Mouse (Mus musculus) heart, embryonic 11.5 days (tissue): ENCODE measurements around the gene 5430403G16Rik. TPM values are rescaled to one million over a fixed set of nuclear protein-coding genes. Genes with fewer than 3 reads are reported as not detected.
A peak's percentile ranks its signal among the peaks of the same experiment; 100 is the strongest.
"Not testable (repeated sequence)": the region's sequence is repeated elsewhere in the genome, so short reads cannot be mapped to it uniquely, and the experiment has no call there.

Experiments used
- ATAC-seq: fragments of 200-750 bp; cut with Nextera tagmentation; replicated peaks from 2 replicates; pipeline ENCODE4 v1.8.0; 2017; ENCODE audit warnings: moderate library complexity; ENCODE audit not compliant: insufficient number of reproducible peaks, low FRiP score, low TSS enrichment
- H3K27ac ChIP-seq: fragments of 300-500 bp; sonication (generic); 2 replicates; pipeline ENCODE4 v1.5.1; 2014; ENCODE audit warnings: mild to moderate bottlenecking, low read depth, low read length
- H3K27me3 ChIP-seq: fragments of 300-500 bp; sonication (generic); 2 replicates; pipeline ENCODE4 v1.6.1; 2014; ENCODE audit warnings: mild to moderate bottlenecking, low read length, mixed read lengths; ENCODE audit not compliant: control insufficient read depth, insufficient read depth
- H3K36me3 ChIP-seq: fragments of 300-500 bp; sonication (generic); 2 replicates; pipeline ENCODE4 v1.6.1; 2014; ENCODE audit warnings: mild to moderate bottlenecking, low read length, moderate library complexity, mixed read lengths; ENCODE audit not compliant: control insufficient read depth, insufficient read depth
- H3K4me1 ChIP-seq: fragments of 300-500 bp; sonication (generic); 2 replicates; pipeline ENCODE4 v1.6.1; 2014; ENCODE audit warnings: low read length; ENCODE audit not compliant: control insufficient read depth, insufficient read depth
- H3K4me2 ChIP-seq: fragments of 300-500 bp; sonication (generic); 2 replicates; pipeline ENCODE4 v1.6.1; 2014; ENCODE audit warnings: mild to moderate bottlenecking, moderate library complexity
- H3K4me3 ChIP-seq: fragments of 300-500 bp; sonication (generic); 2 replicates; pipeline ENCODE4 v1.5.1; 2014; ENCODE audit warnings: low read depth, low read length
- H3K9ac ChIP-seq: fragments of 300-500 bp; sonication (generic); 2 replicates; pipeline ENCODE4 v1.6.1; 2014; ENCODE audit warnings: mild to moderate bottlenecking, low read depth, low read length, moderate library complexity
- H3K9me3 ChIP-seq: fragments of 300-500 bp; sonication (generic); replicated peaks from 2 replicates; pipeline ENCODE4 v1.6.1; 2016; ENCODE audit warnings: low read length; ENCODE audit not compliant: control insufficient read depth
- WGBS: fragments of 180-500 bp; shearing (Covaris S2); extraction: QIAGEN DNeasy Blood & Tissue Kit; methylation state at CpG from one replicate; pipeline ENCODE4 v1.1.7; 2014; ENCODE audit not compliant: insufficient replicate concordance; 5-methylcytosine and 5-hydroxymethylcytosine counted together
- polyA plus RNA-seq: library from polyadenylated mRNA; unstranded; fragments of >200 nt; fragmentation: Nextera tagmentation; extraction: Ambion mirVana; gene quantifications from 2 replicates; pipeline ENCODE4 v1.2.1, GENCODE M21; 2014

5430403G16Rik gene
- 1.6 and 1.9 TPM in 2 replicates for polyA plus RNA-seq

- Histone ChIP-seq H3K9ac (peak within 1 kb of the TSS; percentile 84), H3K27ac (peak within 1 kb of the TSS; percentile 59; the same call in 1 of the 2 replicates), H3K4me2 (peak within 1 kb of the TSS; percentile 72), H3K4me3 (peak within 1 kb of the TSS; percentile 69)
- not testable (repeated sequence) for H3K27me3 ChIP-seq, H3K9me3 ChIP-seq, H3K4me1 ChIP-seq, H3K36me3 ChIP-seq
- peak; percentile 99 for ATAC-seq
- WGBS = 0% methylated on average over 23 of the region's 26 CpGs
These were observed at the start of gene 5430403G16Rik for GRCm38 (mm10) chr5:109690537-109691201. 5430403G16Rik (minus strand) TSS chr5:109691041.

- not testable (repeated sequence) for H3K4me2 ChIP-seq, H3K27ac ChIP-seq, H3K27me3 ChIP-seq, ATAC-seq, H3K9ac ChIP-seq, H3K9me3 ChIP-seq, H3K36me3 ChIP-seq, H3K4me3 ChIP-seq, H3K4me1 ChIP-seq
- WGBS = 76% methylated on average over 3 of the region's 3 CpGs
These were observed 26.5 kb upstream of the 5430403G16Rik start for GRCm38 (mm10) chr5:109717341-109717740.

DNA sequence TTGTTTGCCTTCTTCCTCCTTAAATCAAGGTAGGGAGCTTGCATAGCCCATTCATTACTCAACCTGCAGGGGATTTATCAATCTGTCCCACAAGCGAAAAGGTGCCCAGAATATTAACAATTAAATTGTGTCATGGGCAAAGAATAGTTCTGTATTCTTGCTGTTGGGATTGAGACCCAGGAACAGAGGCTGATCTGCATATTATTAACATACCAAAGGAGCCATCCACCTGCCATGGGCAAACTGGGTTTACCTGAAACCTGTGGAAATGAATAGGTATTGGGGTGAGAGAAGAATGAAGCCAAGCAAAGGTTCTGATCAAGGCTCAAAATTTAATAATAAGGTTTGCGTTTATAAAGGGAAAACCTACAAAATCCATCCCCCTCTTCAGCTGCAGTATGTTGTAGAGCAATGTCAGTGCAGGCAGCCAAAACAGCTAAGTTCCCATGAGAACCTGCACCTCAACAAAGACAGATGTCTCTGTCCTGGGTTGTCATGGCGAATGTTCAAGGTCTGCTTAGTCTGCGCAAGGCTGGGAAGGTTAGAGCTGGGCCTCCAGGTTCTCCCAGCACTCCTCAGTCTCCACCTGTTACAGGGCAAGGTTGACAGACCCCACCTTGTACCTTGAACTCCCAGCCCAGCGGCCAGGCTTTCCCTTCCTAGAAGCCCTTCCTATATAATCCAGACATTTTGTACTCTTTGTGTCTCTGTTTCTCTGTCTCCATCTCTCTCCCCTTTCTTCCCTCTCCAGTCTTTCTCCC lies 544 bp upstream of the 5430403G16Rik start:
- ATAC-seq, H3K27ac ChIP-seq: not testable (repeated sequence)
- 53% methylated on average over 5 of the region's 5 CpGs for WGBS

DNA sequence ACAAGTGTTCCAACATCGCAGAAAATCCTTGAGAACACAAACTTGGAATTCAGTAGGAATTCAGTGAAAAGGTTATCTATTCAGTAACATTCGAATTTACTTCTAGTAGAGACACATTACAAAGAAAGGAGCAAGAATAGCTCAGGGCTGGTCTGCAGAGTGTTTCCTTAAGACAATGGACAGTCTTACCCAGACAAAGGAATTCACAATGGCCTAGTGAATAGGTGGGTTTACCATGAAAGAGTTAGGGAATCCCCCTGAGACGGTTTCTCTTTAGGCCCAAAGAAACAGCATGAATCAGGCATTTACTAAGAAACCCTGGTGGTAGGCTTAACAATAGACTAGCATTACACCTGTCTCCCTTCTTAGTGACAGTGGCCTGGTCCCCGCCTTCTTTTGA lies 7.9 kb downstream of the 5430403G16Rik start:
- H3K27ac ChIP-seq = no peak overlapping the region
- no peaks in the 10 kb centered on the region for H3K4me1 ChIP-seq
- H3K4me3 ChIP-seq = no peak overlapping the region
- H3K4me2 ChIP-seq = no peak overlapping the region
- 0 out of 2 replicates have a peak, but pooled peaks cover 3% of the 10 kb centered on the region for H3K9me3 ChIP-seq
- no peak for ATAC-seq
- H3K36me3 ChIP-seq = no peaks in the 10 kb centered on the region
- 69% methylated on average over 4 of the region's 4 CpGs for WGBS
- no peaks in the 10 kb centered on the region for H3K27me3 ChIP-seq
- H3K9ac ChIP-seq = no peak overlapping the region

More for the DNA sequence above, 544 bp upstream of the 5430403G16Rik start:
- H3K9me3 ChIP-seq, H3K4me1 ChIP-seq, H3K9ac ChIP-seq, H3K27me3 ChIP-seq, H3K36me3 ChIP-seq: not testable (repeated sequence)
- peak overlapping the region; percentile 72 for H3K4me2 ChIP-seq
- peak overlapping the region; percentile 69 for H3K4me3 ChIP-seq

Other genes with a start within 250 kb of the 5430403G16Rik start
- gene Crlf2, start 132.0 kb downstream of the 5430403G16Rik start, polyA plus RNA-seq = 5.4 and 5.8 TPM in 2 replicates
- gene 4930522L14Rik, start 60.8 kb upstream of the 5430403G16Rik start, polyA plus RNA-seq = 6.6 and 7.5 TPM in 2 replicates
- 0.44 and 0.62 TPM in 2 replicates for gene Gm15446, start 232.4 kb upstream of the 5430403G16Rik start, polyA plus RNA-seq